Mouse (Mus musculus): ENCODE results near the gene Wwc1. TPM values are rescaled to one million over a fixed set of nuclear protein-coding genes. Genes with fewer than 3 reads are reported as not detected.
A peak's percentile ranks its signal among the peaks of the same experiment; 100 is the strongest.

Gene Wwc1
- polyA plus RNA-seq, 1 experiment from 2014 or later: 4.2 TPM

DNA sequence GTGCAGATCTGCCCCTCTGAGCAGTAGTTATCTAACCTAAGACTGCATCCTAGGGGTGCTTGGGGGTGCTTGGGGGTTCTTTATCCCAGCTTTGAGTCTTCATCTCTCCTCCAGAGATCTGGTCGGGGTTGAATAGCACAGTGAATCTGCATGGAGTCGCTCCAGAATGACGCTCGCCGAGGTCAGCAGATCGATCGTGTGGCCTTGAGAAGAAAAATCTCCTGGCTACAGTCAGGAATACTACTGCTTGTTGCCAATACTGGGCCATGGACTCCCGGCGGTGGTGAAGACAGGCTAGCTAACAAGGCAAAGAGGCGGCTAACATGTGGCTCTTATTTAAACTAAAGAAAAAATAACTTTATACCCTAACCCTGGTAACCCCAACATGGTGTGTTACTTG is 12.0 kb downstream of the Wwc1 start:
- no peak overlapping the region for H3K4me3 ChIP-seq
- peaks cover 24% of the 10 kb centered on the region for H3K4me1 ChIP-seq
- WGBS: 91% methylated on average over 10 of the region's 10 CpGs
- peaks cover 8% of the 10 kb centered on the region; the same call in 1 of the 2 replicates for H3K36me3 ChIP-seq (replicated peaks)
- H3K27ac ChIP-seq (replicated peaks): no peak overlapping the region
- no peaks in the 10 kb centered on the region for H3K9me3 ChIP-seq
- no peaks in the 10 kb centered on the region for H3K27me3 ChIP-seq (replicated peaks; ENCODE audit: low read depth, poor library complexity, severe bottlenecking)
- DNase-seq (ENCODE audit: low spot score): no peak

DNA sequence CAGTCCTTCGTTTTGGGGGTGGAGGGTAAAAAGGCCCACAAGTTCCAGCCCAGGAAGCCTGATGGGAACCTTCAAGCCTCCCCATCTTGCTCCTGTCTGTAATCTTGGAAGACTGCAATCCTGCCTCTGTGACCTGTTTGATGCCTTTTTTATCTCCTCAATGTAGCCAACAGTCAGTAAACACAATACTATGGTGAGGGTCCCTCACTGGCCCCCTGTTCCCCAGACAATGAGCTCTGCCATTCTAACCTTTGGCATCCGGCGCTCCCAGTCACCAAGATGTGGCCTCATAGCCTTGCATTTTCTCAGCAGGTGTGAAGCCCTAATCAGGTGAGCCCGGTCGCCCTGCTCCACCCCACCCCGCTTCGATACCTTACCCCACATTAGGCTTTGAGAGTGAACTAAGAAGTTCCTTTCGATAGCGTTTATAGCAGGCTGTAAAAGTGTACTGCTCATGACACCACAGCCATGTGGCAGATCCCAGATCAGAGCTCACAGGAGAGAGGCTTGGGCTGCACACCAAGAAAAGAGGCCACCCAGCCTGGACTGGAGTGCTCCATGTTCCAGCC is 16.3 kb downstream of the Wwc1 start:
- WGBS: 82% methylated on average over 9 of the region's 9 CpGs
- Histone ChIP-seq H3K27me3 (replicated peaks; ENCODE audit: low read depth, poor library complexity, severe bottlenecking) (no peaks in the 10 kb centered on the region), H3K36me3 (replicated peaks) (peaks cover 8% of the 10 kb centered on the region; the same call in 1 of the 2 replicates), H3K27ac (replicated peaks) (no peak overlapping the region), H3K9me3 (no peaks in the 10 kb centered on the region), H3K4me3 (no peak overlapping the region), H3K4me1 (peaks cover 19% of the 10 kb centered on the region)
- DNase-seq (ENCODE audit: low spot score): no peak

DNA sequence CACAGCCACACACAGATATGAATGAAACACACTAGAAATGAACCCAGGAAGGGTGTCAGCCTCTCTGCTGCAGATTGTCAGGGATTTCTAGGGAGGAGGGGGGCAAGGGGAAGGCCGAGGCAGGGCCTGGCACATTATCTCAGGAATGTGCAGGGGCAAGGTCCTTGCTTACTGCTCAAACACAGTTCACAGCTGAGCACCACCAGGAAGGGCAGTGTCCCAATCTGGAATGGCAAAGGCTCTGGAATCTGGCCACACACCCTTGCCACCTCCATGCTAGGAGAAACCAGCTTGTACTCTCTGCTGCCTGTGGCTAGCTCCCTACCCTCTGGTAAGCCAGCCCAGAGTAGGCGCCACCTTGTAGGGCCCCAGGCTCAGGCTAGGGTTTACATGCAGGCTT is 16.8 kb downstream of the Wwc1 start:
- no peaks in the 10 kb centered on the region for H3K9me3 ChIP-seq
- H3K27ac ChIP-seq (replicated peaks): no peak overlapping the region
- no peaks in the 10 kb centered on the region for H3K27me3 ChIP-seq (replicated peaks; ENCODE audit: low read depth, poor library complexity, severe bottlenecking)
- DNase-seq (ENCODE audit: low spot score): no peak
- peaks cover 19% of the 10 kb centered on the region for H3K4me1 ChIP-seq
- no peak overlapping the region for H3K4me3 ChIP-seq
- H3K36me3 ChIP-seq (replicated peaks): peaks cover 8% of the 10 kb centered on the region; the same call in 1 of the 2 replicates
- 39% methylated on average over 2 of the region's 2 CpGs for WGBS

DNA sequence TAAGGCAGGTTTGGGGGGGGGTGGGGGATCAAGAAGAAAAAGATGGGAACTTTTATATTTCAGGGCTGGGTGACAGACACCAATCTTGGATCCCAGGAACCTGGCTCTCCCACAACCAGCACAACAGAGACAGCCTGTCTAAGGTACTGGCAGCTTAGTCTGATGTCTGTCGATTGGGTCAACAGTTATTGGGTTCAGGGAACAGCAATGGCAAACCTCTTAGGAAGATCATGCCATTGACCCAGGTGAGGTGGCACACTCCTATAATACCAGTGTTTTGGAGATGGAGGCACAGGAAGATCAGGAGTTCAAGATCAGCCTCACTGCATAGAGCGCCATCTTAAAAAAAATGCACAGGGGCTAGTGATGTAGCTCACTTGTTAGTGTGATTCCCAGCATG is 17.9 kb downstream of the Wwc1 start:
- 95% methylated on average over 2 of the region's 2 CpGs for WGBS

DNA sequence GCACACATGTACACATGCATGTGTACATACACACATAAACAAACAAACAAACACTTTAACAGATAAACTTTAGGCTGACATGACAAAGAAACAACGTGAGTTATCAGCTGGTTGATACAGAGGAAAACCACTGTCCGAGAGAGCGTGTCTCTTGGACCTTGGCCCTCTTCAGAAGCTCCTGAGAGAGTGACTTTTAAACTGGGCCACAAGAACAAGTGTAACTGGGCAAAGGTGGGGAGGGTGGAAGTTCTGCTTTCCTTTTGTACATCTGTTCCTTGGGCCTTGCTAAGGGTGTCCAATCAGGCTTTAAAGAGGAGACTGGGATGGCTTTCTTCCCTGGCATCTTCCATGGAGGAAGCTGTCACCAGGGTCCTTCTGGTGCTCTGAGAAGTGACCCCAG is 21.1 kb downstream of the Wwc1 start:
- Histone ChIP-seq H3K27me3 (replicated peaks; ENCODE audit: low read depth, poor library complexity, severe bottlenecking) (no peaks in the 10 kb centered on the region), H3K36me3 (replicated peaks) (no peaks in the 10 kb centered on the region), H3K4me3 (no peak overlapping the region), H3K9me3 (no peaks in the 10 kb centered on the region), H3K27ac (replicated peaks) (no peak overlapping the region), H3K4me1 (peaks cover 32% of the 10 kb centered on the region)
- WGBS: 90% methylated on average over 3 of the region's 3 CpGs
- DNase-seq (ENCODE audit: low spot score): no peak

More for the DNA sequence above, 17.9 kb downstream of the Wwc1 start:
- peaks cover 19% of the 10 kb centered on the region for H3K4me1 ChIP-seq
- H3K4me3 ChIP-seq: no peak overlapping the region
- no peak for DNase-seq (ENCODE audit: low spot score)
- H3K27ac ChIP-seq (replicated peaks): no peak overlapping the region
- peaks cover under 1% of the 10 kb centered on the region; the same call in 1 of the 2 replicates for H3K36me3 ChIP-seq (replicated peaks)
- H3K27me3 ChIP-seq (replicated peaks; ENCODE audit: low read depth, poor library complexity, severe bottlenecking): no peaks in the 10 kb centered on the region
- H3K9me3 ChIP-seq: no peaks in the 10 kb centered on the region

DNA sequence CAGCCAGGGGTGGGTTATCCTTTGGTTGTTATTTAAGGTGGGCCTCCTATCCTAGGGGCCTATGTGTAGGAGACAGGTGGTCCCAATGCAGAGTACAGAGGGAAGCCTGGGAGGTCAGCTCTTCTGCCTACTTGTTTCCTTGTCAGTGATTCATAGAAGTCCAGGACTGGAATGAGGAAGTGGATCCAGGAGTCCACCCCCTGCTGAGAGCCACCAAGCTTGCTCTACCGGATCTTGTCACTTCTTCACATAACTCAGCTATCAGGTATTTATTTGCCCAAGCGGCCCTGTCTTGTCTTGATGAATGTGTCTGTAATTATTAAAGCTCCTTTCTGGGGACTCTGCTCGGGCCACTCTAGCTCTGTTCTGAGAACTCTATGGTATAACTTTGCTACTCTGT is 24.8 kb downstream of the Wwc1 start:
- Histone ChIP-seq H3K4me3 (no peak overlapping the region), H3K9me3 (no peaks in the 10 kb centered on the region)
- WGBS: 69% methylated on average over 3 of the region's 3 CpGs

DNA sequence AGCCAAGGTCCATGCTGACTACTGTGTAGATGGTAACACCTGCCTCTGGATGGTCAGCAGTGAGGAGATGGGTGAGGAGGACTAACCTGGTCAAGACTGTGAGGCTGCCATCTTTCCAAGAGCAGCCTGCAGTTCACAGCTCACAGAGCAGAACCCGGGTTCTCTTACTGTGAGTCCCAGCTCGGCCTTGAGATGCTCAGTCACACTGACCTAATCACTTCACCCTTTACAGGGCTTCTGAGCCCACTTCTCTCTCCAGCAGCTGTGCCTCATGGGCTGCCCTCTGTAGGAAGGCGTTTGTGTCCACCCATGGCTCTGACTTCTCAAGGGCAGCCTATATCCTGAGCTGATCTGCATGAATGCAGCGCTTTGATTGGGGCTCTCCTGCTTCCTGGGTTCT is 27.1 kb downstream of the Wwc1 start:
- WGBS: 85% methylated on average over 4 of the region's 4 CpGs
- Histone ChIP-seq H3K36me3 (replicated peaks) (no peaks in the 10 kb centered on the region), H3K9me3 (no peaks in the 10 kb centered on the region), H3K27ac (replicated peaks) (no peak overlapping the region), H3K4me1 (peaks cover 46% of the 10 kb centered on the region), H3K27me3 (replicated peaks; ENCODE audit: low read depth, poor library complexity, severe bottlenecking) (no peaks in the 10 kb centered on the region), H3K4me3 (no peak overlapping the region)
- no peak for DNase-seq (ENCODE audit: low spot score)

More for the DNA sequence above, 24.8 kb downstream of the Wwc1 start:
- Histone ChIP-seq H3K4me1 (peaks cover 24% of the 10 kb centered on the region), H3K27ac (replicated peaks) (no peak overlapping the region), H3K27me3 (replicated peaks; ENCODE audit: low read depth, poor library complexity, severe bottlenecking) (no peaks in the 10 kb centered on the region), H3K36me3 (replicated peaks) (no peaks in the 10 kb centered on the region)
- DNase-seq (ENCODE audit: low spot score): no peak

DNA sequence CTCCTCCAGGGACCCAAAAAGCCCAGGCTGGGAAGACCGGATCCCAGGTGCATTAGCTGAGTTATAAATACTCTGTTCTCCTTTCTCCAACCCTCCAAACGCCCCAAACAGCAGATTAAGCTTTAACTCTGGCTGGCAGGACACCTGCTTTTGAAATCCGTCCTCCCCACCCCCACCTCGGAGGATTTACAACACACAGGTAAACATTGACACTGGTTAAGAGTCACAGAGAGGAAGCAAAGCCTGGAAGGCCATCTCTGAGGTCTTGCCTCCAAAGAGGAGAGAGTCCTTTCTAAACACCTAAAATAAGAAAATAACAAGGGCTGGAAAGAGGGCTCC is 28.6 kb downstream of the Wwc1 start:
- no peaks in the 10 kb centered on the region for H3K36me3 ChIP-seq (replicated peaks)
- peaks cover 47% of the 10 kb centered on the region for H3K4me1 ChIP-seq
- WGBS: 61% methylated on average over 4 of the region's 4 CpGs
- DNase-seq (ENCODE audit: low spot score): no peak
- H3K27ac ChIP-seq (replicated peaks): 0 out of 2 replicates have a peak overlapping the region, but pooled peaks have one; percentile 2
- H3K9me3 ChIP-seq: no peaks in the 10 kb centered on the region
- H3K27me3 ChIP-seq (replicated peaks; ENCODE audit: low read depth, poor library complexity, severe bottlenecking): no peaks in the 10 kb centered on the region
- no peak overlapping the region for H3K4me3 ChIP-seq

DNA sequence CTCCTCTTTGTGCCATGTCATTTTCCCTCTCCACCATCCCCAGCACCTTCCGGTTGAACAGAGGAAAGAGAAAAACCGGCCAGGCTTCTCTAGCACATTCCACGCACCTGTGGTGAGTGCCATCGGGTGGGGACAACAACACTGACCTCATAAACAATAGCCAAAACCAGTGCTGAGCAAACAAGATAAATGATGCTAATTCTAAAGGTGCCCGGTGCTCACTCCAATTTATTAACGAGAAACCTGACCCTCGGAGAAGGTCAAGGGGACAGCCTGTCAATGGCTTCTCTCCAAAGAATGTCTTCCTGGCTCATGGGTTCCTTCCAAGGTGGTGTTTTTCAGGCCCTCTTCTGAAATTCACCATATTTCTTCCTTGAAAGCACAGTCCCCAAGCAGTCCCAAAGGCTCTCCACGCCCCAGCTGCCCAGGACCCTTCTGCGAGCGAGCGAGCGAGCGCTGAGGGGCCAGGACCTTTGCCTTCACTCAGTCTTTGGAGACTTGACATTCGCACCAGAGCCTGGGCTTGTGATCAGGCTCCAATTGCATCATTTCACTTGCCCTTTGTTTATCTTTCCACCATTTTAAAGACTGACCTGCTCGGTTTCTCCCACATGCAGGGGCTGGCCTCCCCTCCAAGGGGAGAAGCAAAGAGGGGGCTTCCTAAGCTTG is 29.1 kb downstream of the Wwc1 start:
- 77% methylated on average over 15 of the region's 15 CpGs for WGBS
- no peak for DNase-seq (ENCODE audit: low spot score)
- Histone ChIP-seq H3K27ac (replicated peaks) (peak overlapping the region; percentile 2; the same call in 1 of the 2 replicates), H3K27me3 (replicated peaks; ENCODE audit: low read depth, poor library complexity, severe bottlenecking) (no peaks in the 10 kb centered on the region), H3K36me3 (replicated peaks) (no peaks in the 10 kb centered on the region), H3K4me1 (peaks cover 44% of the 10 kb centered on the region), H3K9me3 (no peaks in the 10 kb centered on the region), H3K4me3 (no peak overlapping the region)

DNA sequence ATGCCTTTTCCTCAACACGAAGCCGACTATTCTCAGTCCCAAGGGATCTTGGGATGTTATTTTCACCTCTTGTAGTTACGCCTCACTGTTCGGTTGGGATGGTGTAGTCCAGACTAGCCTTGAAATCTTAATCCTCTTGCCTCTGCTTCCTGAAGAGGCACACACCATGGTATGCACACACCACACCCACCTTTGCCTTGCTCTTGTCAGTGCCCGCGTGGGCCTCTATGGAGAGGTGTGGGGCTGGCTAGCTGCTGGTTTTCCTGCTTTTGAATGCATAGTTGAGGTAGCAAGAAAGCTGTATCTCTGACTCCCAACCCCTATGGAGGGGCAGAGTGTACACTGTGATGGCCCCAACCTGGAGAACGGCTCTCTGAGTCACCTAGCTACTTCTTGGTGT is 29.9 kb downstream of the Wwc1 start:
- Histone ChIP-seq H3K27me3 (replicated peaks; ENCODE audit: low read depth, poor library complexity, severe bottlenecking) (no peaks in the 10 kb centered on the region), H3K4me1 (peaks cover 46% of the 10 kb centered on the region), H3K36me3 (replicated peaks) (no peaks in the 10 kb centered on the region), H3K4me3 (no peak overlapping the region), H3K27ac (replicated peaks) (peak overlapping the region; percentile 2), H3K9me3 (no peaks in the 10 kb centered on the region)
- no peak for DNase-seq (ENCODE audit: low spot score)
- 88% methylated on average over 7 of the region's 7 CpGs for WGBS

DNA sequence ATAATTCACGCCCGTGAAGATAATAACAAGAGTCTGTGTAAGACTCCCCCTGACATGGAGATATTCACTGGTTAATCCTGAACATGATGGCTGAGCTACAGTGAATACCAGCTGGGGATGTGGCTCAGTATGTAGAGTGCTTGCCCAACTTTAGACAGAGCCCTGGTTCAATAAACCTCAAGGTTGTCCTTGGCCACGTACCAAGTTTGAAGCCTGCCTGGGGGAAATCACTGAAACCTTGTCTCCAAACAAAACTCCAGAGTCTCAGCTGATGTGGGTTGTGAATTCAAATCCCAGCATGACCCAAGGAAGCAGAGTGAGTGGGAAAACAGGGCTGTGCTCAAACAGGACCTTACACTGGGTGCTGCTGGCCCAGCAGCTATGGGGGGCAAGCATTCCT is 30.3 kb downstream of the Wwc1 start:
- no peaks in the 10 kb centered on the region for H3K36me3 ChIP-seq (replicated peaks)
- H3K4me3 ChIP-seq: no peak overlapping the region
- no peak for DNase-seq (ENCODE audit: low spot score)
- H3K4me1 ChIP-seq: peaks cover 49% of the 10 kb centered on the region
- peak overlapping the region; percentile 2; the same call in 1 of the 2 replicates for H3K27ac ChIP-seq (replicated peaks)
- H3K27me3 ChIP-seq (replicated peaks; ENCODE audit: low read depth, poor library complexity, severe bottlenecking): no peaks in the 10 kb centered on the region
- no peaks in the 10 kb centered on the region for H3K9me3 ChIP-seq
- WGBS: 92% methylated on average over 3 of the region's 3 CpGs

DNA sequence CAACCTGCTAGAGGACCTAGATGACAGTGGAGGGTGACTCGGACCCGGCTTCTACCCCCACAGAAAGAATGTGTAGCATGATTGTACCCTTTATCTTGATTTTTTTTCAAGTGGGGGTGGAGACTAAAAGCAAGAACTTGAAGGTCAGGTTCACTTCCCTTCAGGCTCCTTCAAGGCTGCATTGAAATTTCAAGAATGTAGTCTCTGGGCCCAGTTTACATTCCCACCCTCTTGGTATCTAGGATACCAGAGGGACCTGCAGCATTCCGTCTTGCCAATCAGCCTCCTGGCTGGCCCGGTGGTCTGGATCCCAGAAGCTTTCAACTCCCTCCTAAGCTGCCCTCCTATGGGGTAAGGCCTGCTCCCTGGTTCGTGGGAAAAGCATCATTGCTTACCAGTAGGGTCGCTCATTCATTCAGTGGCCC is 31.9 kb downstream of the Wwc1 start:
- Histone ChIP-seq H3K4me1 (peaks cover 53% of the 10 kb centered on the region), H3K27ac (replicated peaks) (peak overlapping the region; percentile 45)

DNA sequence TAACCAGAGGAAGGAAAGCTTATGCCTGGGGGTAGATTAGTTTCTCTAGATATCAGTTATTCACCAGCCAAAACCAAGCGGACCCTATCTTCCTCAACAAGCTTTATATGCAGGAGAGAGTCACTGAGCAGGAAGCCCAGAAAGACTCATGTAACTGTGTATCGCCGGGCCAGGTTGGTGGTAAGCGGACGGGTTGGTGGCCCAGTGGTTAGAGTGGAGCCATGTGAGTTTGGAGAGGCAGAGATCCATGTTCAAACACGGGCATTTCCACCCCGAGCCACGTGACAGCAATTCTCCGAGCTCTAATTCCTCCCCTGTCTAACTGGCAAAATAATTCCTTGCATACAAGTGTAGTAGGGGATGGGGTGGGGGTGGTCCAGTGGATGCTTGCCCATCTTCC is 32.4 kb downstream of the Wwc1 start:
- Histone ChIP-seq H3K4me3 (no peak overlapping the region), H3K9me3 (no peaks in the 10 kb centered on the region), H3K36me3 (replicated peaks) (no peaks in the 10 kb centered on the region), H3K4me1 (peaks cover 53% of the 10 kb centered on the region), H3K27ac (replicated peaks) (peak overlapping the region; percentile 41), H3K27me3 (replicated peaks; ENCODE audit: low read depth, poor library complexity, severe bottlenecking) (no peaks in the 10 kb centered on the region)
- DNase-seq (ENCODE audit: low spot score): no peak
- 84% methylated on average over 9 of the region's 9 CpGs for WGBS

More for the DNA sequence above, 31.9 kb downstream of the Wwc1 start:
- Histone ChIP-seq H3K4me3 (no peak overlapping the region), H3K27me3 (replicated peaks; ENCODE audit: low read depth, poor library complexity, severe bottlenecking) (no peaks in the 10 kb centered on the region), H3K36me3 (replicated peaks) (no peaks in the 10 kb centered on the region), H3K9me3 (no peaks in the 10 kb centered on the region)
- WGBS: 38% methylated on average over 6 of the region's 6 CpGs
- peak; percentile 54 for DNase-seq (ENCODE audit: low spot score)

Data from embryonic facial prominence, embryonic 10.5 days (tissue).